In genomic region chr6:57582356-57582755, GRCm38 (mm10) we compare ENCODE assay signal across 13 mouse cellular contexts. TPM values are rescaled to one million over a fixed set of nuclear protein-coding genes. Genes with fewer than 3 reads are reported as not detected.
DNase-seq lines count a peak whose midpoint lies in the region; TF ChIP-seq lines count a peak whose summit lies in the region.
"Had no signal": no experiment of that assay in that cellular context is flagged by ENCODE, and none has a peak within 500 bp of the region (broad histone marks: within the 10 kb centered on the region; RNA-seq: fewer than 3 reads in every experiment).

No protein-coding gene starts in this region.

- peaks cover 4 to 15% of the 10 kb centered on the region in 2 experiments; a peak in 3 of 4 replicates for H3K4me1 ChIP-seq in CH12.LX (ENCODE audit: control insufficient read depth in 1 of 2, insufficient read depth in 2 of 2)
- H3K4me1 ChIP-seq: neural tube, embryonic 15.5 days had no signal

- intact Hi-C loops in left cerebral cortex, adult 2 months (cut with DNase I), result loop anchor here (5.0 kb wide), 1 partner anchor 120 kb away; the partner anchor contains the start of gene Lancl2
- intact Hi-C loops in left cerebral cortex, postnatal 10 days (cut with DNase I), result no loop called here

- no peaks in the 10 kb centered on the region for H3K27me3 ChIP-seq in CH12.LX (replicated peaks)
- H3K27me3 ChIP-seq: heart, embryonic 15.5 days; neural tube, embryonic 15.5 days had no signal

- H3K79me2 ChIP-seq in CH12.LX (replicated peaks; ENCODE audit: control insufficient read depth, extremely low read depth, insufficient read depth, poor library complexity, severe bottlenecking), result no peaks in the 10 kb centered on the region

- H3K36me3 ChIP-seq in CH12.LX (replicated peaks in 1 of 2; ENCODE audit: control insufficient read depth in 1 of 2, insufficient read depth in 1 of 2, low read length in 1 of 2), result peaks cover 5 to 10% of the 10 kb centered on the region in 2 experiments
- H3K36me3 ChIP-seq: G1E; heart, embryonic 15.5 days; neural tube, embryonic 15.5 days had no signal

- no peaks in the 10 kb centered on the region for H3K9me3 ChIP-seq in CH12.LX (replicated peaks; ENCODE audit: low read length)
- H3K9me3 ChIP-seq: G1E; heart, embryonic 15.5 days; neural tube, embryonic 15.5 days had no signal

- in situ Hi-C loops in CH12.LX (cut with MboI; ENCODE audit: low pct_ligation_motif_present, low pct_unique_long_range_greater_than_20kb, low sequenced_read_pairs), result no loop called here

- TF ChIP-seq RAD21 in CH12.LX (IDR thresholded peaks at IDR 0.05; ENCODE audit: low read depth, low read length), result no peak

- no peak for DNase-seq in left cerebral cortex, adult 2 months (ENCODE audit: extremely low spot score in 1 of 2, low spot score in 2 of 2)
- no peak for DNase-seq in left cerebral cortex, adult 18-20 months (ENCODE audit: low spot score in 2 of 2)
- DNase-seq in CH12.LX (ENCODE audit: extremely low read depth), result peak; percentile 71
- peak; percentile 89 for DNase-seq in induced T-regulatory cell, adult 2 months (ENCODE audit: low read depth)
- DNase-seq in natural killer cell, adult 2 months (ENCODE audit: low spot score in 2 of 2), result peak; percentile 42 to 54
- DNase-seq in left cerebral cortex, postnatal 10 days (ENCODE audit: extremely low spot score in 1 of 2, low spot score in 2 of 2), result no peak
- no peak for DNase-seq in urinary bladder, postnatal 25 days (ENCODE audit: low spot score)
- no peak for DNase-seq in urinary bladder, postnatal 10 days (ENCODE audit: low spot score)
- DNase-seq: adrenal gland, postnatal 25 days; lung, embryonic 14.5 days had no signal

- no peak for TF ChIP-seq POLR2A in CH12.LX (IDR thresholded peaks at IDR 0.05; ENCODE audit: low read depth, low read length)

- peak overlapping the region; percentile 33 for H3K9ac ChIP-seq in CH12.LX (ENCODE audit: insufficient read depth, low read depth)
- H3K9ac ChIP-seq: heart, embryonic 15.5 days; lung, embryonic 14.5 days; neural tube, embryonic 15.5 days had no signal

- dilution Hi-C loops in CH12.LX (cut with MboI; ENCODE audit: extremely low pct_ligation_motif_present, extremely low pct_unique_long_range_greater_than_20kb, low sequenced_read_pairs), result no loop called here

- H3K27ac ChIP-seq in left cerebral cortex, adult 2 months, result no peak overlapping the region
- no peak overlapping the region for H3K27ac ChIP-seq in CH12.LX (ENCODE audit: insufficient read depth, low read depth)
- H3K27ac ChIP-seq: heart, embryonic 15.5 days; neural tube, embryonic 15.5 days had no signal

- TF ChIP-seq EP300 in CH12.LX (IDR thresholded peaks at IDR 0.05; ENCODE audit: low read length), result peak; percentile 82

- TF ChIP-seq CTCF in left cerebral cortex, adult 2 months (IDR thresholded peaks at IDR 0.05), result no peak
- no peak for TF ChIP-seq CTCF in CH12.LX (conservative IDR thresholded peaks at IDR 0.05 in 1 of 2, IDR thresholded peaks at IDR 0.05 in 1 of 2; ENCODE audit: low read depth in 2 of 2, low read length in 2 of 2)

- H3K4me3 ChIP-seq in left cerebral cortex, adult 2 months, result peak overlapping the region; percentile 4; the same call in 1 of the 2 replicates
- H3K4me3 ChIP-seq in CH12.LX (replicated peaks in 1 of 3; ENCODE audit: low read depth in 2 of 3, low read length in 2 of 3, poor library complexity in 1 of 3), result peak overlapping the region; percentile 49 to 83 (median 52)
- H3K4me3 ChIP-seq: neural tube, embryonic 15.5 days had no signal

- H3K4me2 ChIP-seq in CH12.LX (ENCODE audit: insufficient read depth, low read depth, poor library complexity, severe bottlenecking), result peak overlapping the region; percentile 83; the same call in 1 of the 2 replicates

TF ChIP-seq in CH12.LX, 34 proteins besides CTCF, POLR2A, EP300 and RAD21:
- no peak for TF ChIP-seq ZC3H11A (IDR thresholded peaks at IDR 0.05; ENCODE audit: low read depth, low read length)
- TF ChIP-seq SIN3A (IDR thresholded peaks at IDR 0.05; ENCODE audit: low read length), result peak; percentile 65
- TF ChIP-seq ETS1 (conservative IDR thresholded peaks at IDR 0.05; ENCODE audit: low read depth, low read length), result peak; percentile 71
- TF ChIP-seq MAZ (IDR thresholded peaks at IDR 0.05; ENCODE audit: low read depth, low read length), result no peak
- 0 out of 2 replicates have a peak, but pooled peaks have one; percentile 21 for TF ChIP-seq JUND (conservative IDR thresholded peaks at IDR 0.05; ENCODE audit: low read depth, low read length)
- TF ChIP-seq HCFC1 (IDR thresholded peaks at IDR 0.05; ENCODE audit: low read depth, low read length), result no peak; the same call in 1 of the 2 replicates
- TF ChIP-seq MEF2A (IDR thresholded peaks at IDR 0.05; ENCODE audit: borderline replicate concordance, low read depth, low read length), result peak; percentile 63; the same call in 1 of the 2 replicates
- peak; percentile 86 for TF ChIP-seq IRF4 (IDR thresholded peaks at IDR 0.05; ENCODE audit: low read depth, low read length)
- TF ChIP-seq BHLHE40 (IDR thresholded peaks at IDR 0.05; ENCODE audit: low read depth, low read length), result peak; percentile 28; the same call in 1 of the 2 replicates
- TF ChIP-seq CHD2 (IDR thresholded peaks at IDR 0.05; ENCODE audit: low read length), result no peak
- TF ChIP-seq MAFK (IDR thresholded peaks at IDR 0.05; ENCODE audit: insufficient replicate concordance, low read length), result 0 out of 2 replicates have a peak, but pooled peaks have one; percentile 11
- no peak for TF ChIP-seq TBP (conservative IDR thresholded peaks at IDR 0.05; ENCODE audit: low read depth, low read length)
- 0 out of 2 replicates have a peak, but pooled peaks have one; percentile 46 for TF ChIP-seq MXI1 (IDR thresholded peaks at IDR 0.05; ENCODE audit: low read depth, low read length)
- 0 out of 2 replicates have a peak, but pooled peaks have one; percentile 63 for TF ChIP-seq CHD1 (IDR thresholded peaks at IDR 0.05; ENCODE audit: low read depth, low read length)
- TF ChIP-seq TCF12 (IDR thresholded peaks at IDR 0.05; ENCODE audit: low read depth, low read length), result peak; percentile 44; the same call in 1 of the 2 replicates
- TF ChIP-seq MYC (IDR thresholded peaks at IDR 0.05; ENCODE audit: low read depth, low read length), result no peak
- peak; percentile 54; the same call in 1 of the 2 replicates for TF ChIP-seq RCOR1 (conservative IDR thresholded peaks at IDR 0.05; ENCODE audit: low read depth, low read length)
- TF ChIP-seq USF1 (IDR thresholded peaks at IDR 0.05; ENCODE audit: low read depth, low read length), result no peak
- no peak for TF ChIP-seq ZNF384 (IDR thresholded peaks at IDR 0.05; ENCODE audit: low read depth, low read length)

RNA-seq across cellular contexts. Expression of gene Herc6, which starts 1.6 kb away (rescaled TPM):
- 10 to 100 TPM; 12.4 to 18.6 TPM for total RNA-seq in left cerebral cortex, adult 2 months (2021)
- total RNA-seq in left cerebral cortex, adult 18-20 months (2021), result 10 to 100 TPM; 12.7 to 16.4 TPM
- total RNA-seq in CH12.LX (2012; rRNA removed) (9.0 and 9.9 TPM in 2 replicates), CH12.LX (2014; rRNA removed) (18.9 and 20.6 TPM in 2 replicates)
- polyA plus RNA-seq in CH12.LX (2012; ENCODE audit: insufficient read length, low read depth), result 12.8 and 14.4 TPM in 2 replicates
- 1 to 10 TPM; 3.6 to 4.4 TPM for total RNA-seq in left cerebral cortex, postnatal 10 days (2021)
- polyA plus RNA-seq: G1E had no signal

RNA-seq across cellular contexts. Expression of gene Ppm1k, which starts 47.1 kb away (rescaled TPM):
- 10 to 100 TPM; 77.1 to 78.1 TPM for total RNA-seq in left cerebral cortex, adult 2 months (2021)
- 10 to 100 TPM; 89.7 to 90.4 TPM for total RNA-seq in left cerebral cortex, adult 18-20 months (2021)
- total RNA-seq in CH12.LX (2012; rRNA removed) (9.8 and 10.5 TPM in 2 replicates), CH12.LX (2014; rRNA removed) (15.1 and 27.1 TPM in 2 replicates)
- 11.0 and 17.1 TPM in 2 replicates for polyA plus RNA-seq in CH12.LX (2012; ENCODE audit: insufficient read length, low read depth)
- total RNA-seq in left cerebral cortex, postnatal 10 days (2021), result 10 to 100 TPM; 27.0 to 34.3 TPM

Comparison
In these comparisons a context has a peak if more than half of its experiments do, and no peak if none do; other contexts are left out.
1. DNase-seq: peak in CH12.LX (single experiment), induced T-regulatory cell, adult 2 months (single experiment) and natural killer cell, adult 2 months (2 of 2); none in left cerebral cortex, adult 2 months (0 of 2), left cerebral cortex, adult 18-20 months (0 of 2), left cerebral cortex, postnatal 10 days (0 of 2), urinary bladder, postnatal 25 days (single experiment) and urinary bladder, postnatal 10 days (single experiment).